Mouse (Mus musculus) CH12.LX (cell line): ENCODE results near the gene Hnrnpa2b1. TPM values are rescaled to one million over a fixed set of nuclear protein-coding genes. Genes with fewer than 3 reads are reported as not detected.

Source experiments
- DNase-seq: peaks from one replicate; pipeline ENCODE4 v3.0.0-alpha.2; 2013; ENCODE audit errors: extremely low read depth
- H3K27ac ChIP-seq: 2 replicates; pipeline ENCODE4 v1.5.1; 2012; ENCODE audit warnings: low read depth, mild to moderate bottlenecking, control low read depth, moderate library complexity; ENCODE audit not compliant: insufficient read depth
- H3K27me3 ChIP-seq: replicated peaks from 2 replicates; pipeline ENCODE3; 2012; ENCODE audit warnings: inconsistent platforms
- H3K36me3 ChIP-seq, 2 experiments: replicated peaks in 1 of 2; 2 replicates each; pipeline versions ENCODE3 to v1.6.1; 2012; ENCODE audit warnings: inconsistent platforms in 1 of 2, low read length in 1 of 2, mild to moderate bottlenecking in 1 of 2, mixed read lengths in 1 of 2, moderate library complexity in 1 of 2; ENCODE audit not compliant: control insufficient read depth in 1 of 2, insufficient read depth in 1 of 2
- H3K4me1 ChIP-seq, 2 experiments: 2 replicates each; pipeline ENCODE4 v1.6.1; 2012; ENCODE audit warnings: inconsistent platforms in 1 of 2, moderate library complexity in 1 of 2; ENCODE audit not compliant: insufficient read depth in 2 of 2, control insufficient read depth in 1 of 2
- H3K4me2 ChIP-seq: 2 replicates; pipeline ENCODE4 v1.6.1; 2012; ENCODE audit warnings: low read depth, mild to moderate bottlenecking, control low read depth; ENCODE audit not compliant: poor library complexity, insufficient read depth, severe bottlenecking
- H3K4me3 ChIP-seq, 3 experiments: fragments of 150-350 bp in 1 of 3; sonication (generic) in 1 of 3; replicated peaks in 1 of 3; 2 replicates each; pipeline versions ENCODE3 to v1.5.1; 2011 to 2012; ENCODE audit warnings: low read depth in 2 of 3, low read length in 2 of 3, mild to moderate bottlenecking in 2 of 3, moderate library complexity in 2 of 3, control low read depth in 1 of 3, improper control_type of control experiment in 1 of 3, inconsistent platforms in 1 of 3, mixed read lengths in 1 of 3; ENCODE audit not compliant: poor library complexity in 1 of 3
- H3K79me2 ChIP-seq: replicated peaks from 2 replicates; pipeline ENCODE4 v1.6.1; 2012; ENCODE audit warnings: mild to moderate bottlenecking, moderate library complexity; ENCODE audit not compliant: control insufficient read depth, poor library complexity, insufficient read depth, severe bottlenecking; ENCODE audit errors: extremely low read depth
- H3K9ac ChIP-seq: 2 replicates; pipeline ENCODE4 v1.6.1; 2012; ENCODE audit warnings: low read depth, mild to moderate bottlenecking, control low read depth, moderate library complexity; ENCODE audit not compliant: insufficient read depth
- H3K9me3 ChIP-seq: replicated peaks from 2 replicates; pipeline ENCODE3; 2012; ENCODE audit warnings: low read length, inconsistent platforms, mixed read lengths
- BHLHE40 ChIP-seq: IDR thresholded peaks from 2 replicates; pipeline ENCODE4 v1.6.1; 2011; ENCODE audit warnings: mild to moderate bottlenecking, low read depth, low read length, improper control_type of control experiment
- CHD1 ChIP-seq: IDR thresholded peaks from 2 replicates; pipeline ENCODE4 v1.6.1; 2012; ENCODE audit warnings: low read depth, low read length, improper control_type of control experiment, inconsistent platforms
- CHD2 ChIP-seq: IDR thresholded peaks from 2 replicates; pipeline ENCODE4 v1.6.1; 2011; ENCODE audit warnings: low read length, improper control_type of control experiment
- CTCF ChIP-seq, 2 experiments: IDR thresholded peaks in 1 of 2; conservative IDR thresholded peaks in 1 of 2; 2 replicates each; pipeline ENCODE4 v1.5.1; 2011 to 2012; ENCODE audit warnings: low read depth in 2 of 2, low read length in 2 of 2, improper control_type of control experiment in 1 of 2, inconsistent platforms in 1 of 2, mild to moderate bottlenecking in 1 of 2, moderate library complexity in 1 of 2
- E2F4 ChIP-seq: IDR thresholded peaks from 2 replicates; pipeline ENCODE4 v1.6.1; 2011; ENCODE audit warnings: low read depth, low read length, improper control_type of control experiment; ENCODE audit not compliant: insufficient replicate concordance
- ETS1 ChIP-seq: conservative IDR thresholded peaks from 2 replicates; pipeline ENCODE4 v1.6.1; 2012; ENCODE audit warnings: low read depth, mild to moderate bottlenecking, inconsistent platforms, low read length, improper control_type of control experiment, moderate library complexity
- GABPA ChIP-seq: IDR thresholded peaks from 2 replicates; pipeline ENCODE4 v1.6.1; 2012; ENCODE audit warnings: low read depth, low read length, improper control_type of control experiment, inconsistent platforms; ENCODE audit not compliant: insufficient replicate concordance
- MAX ChIP-seq: IDR thresholded peaks from 2 replicates; pipeline ENCODE4 v1.6.1; 2011; ENCODE audit warnings: low read length, improper control_type of control experiment
- MXI1 ChIP-seq: IDR thresholded peaks from 2 replicates; pipeline ENCODE4 v1.6.1; 2011; ENCODE audit warnings: mild to moderate bottlenecking, low read depth, low read length, improper control_type of control experiment
- MYC ChIP-seq: IDR thresholded peaks from 2 replicates; pipeline ENCODE4 v1.6.1; 2011; ENCODE audit warnings: low read depth, mild to moderate bottlenecking, improper control_type of control experiment, low read length
- PAX5 ChIP-seq: IDR thresholded peaks from 2 replicates; pipeline ENCODE4 v1.6.1; 2012; ENCODE audit warnings: low read length, inconsistent platforms, mixed read lengths
- POLR2A ChIP-seq: IDR thresholded peaks from 2 replicates; pipeline ENCODE4 v1.6.1; 2011; ENCODE audit warnings: low read depth, mild to moderate bottlenecking, improper control_type of control experiment, low read length
- SIN3A ChIP-seq: IDR thresholded peaks from 2 replicates; pipeline ENCODE4 v1.6.1; 2012; ENCODE audit warnings: low read length, improper control_type of control experiment, inconsistent platforms
- SMC3 ChIP-seq: IDR thresholded peaks from 2 replicates; pipeline ENCODE4 v1.6.1; 2011; ENCODE audit warnings: low read depth, low read length, improper control_type of control experiment
- TBP ChIP-seq: conservative IDR thresholded peaks from 2 replicates; pipeline ENCODE4 v1.6.1; 2011; ENCODE audit warnings: low read depth, low read length, improper control_type of control experiment
- TCF12 ChIP-seq: IDR thresholded peaks from 2 replicates; pipeline ENCODE4 v1.6.1; 2014; ENCODE audit warnings: low read depth, mild to moderate bottlenecking, inconsistent platforms, low read length, improper control_type of control experiment
- UBTF ChIP-seq: IDR thresholded peaks from 2 replicates; pipeline ENCODE4 v1.6.1; 2012; ENCODE audit warnings: low read depth, mild to moderate bottlenecking, inconsistent platforms, low read length, improper control_type of control experiment, moderate library complexity
- USF1 ChIP-seq: IDR thresholded peaks from 2 replicates; pipeline ENCODE4 v1.6.1; 2014; ENCODE audit warnings: low read depth, mild to moderate bottlenecking, inconsistent platforms, low read length, improper control_type of control experiment
- USF2 ChIP-seq: conservative IDR thresholded peaks from 2 replicates; pipeline ENCODE4 v1.6.1; 2011; ENCODE audit warnings: low read depth, low read length, improper control_type of control experiment
- ZC3H11A ChIP-seq: IDR thresholded peaks from 2 replicates; pipeline ENCODE4 v1.6.1; 2012; ENCODE audit warnings: low read depth, mild to moderate bottlenecking, inconsistent platforms, low read length, improper control_type of control experiment
- ZMIZ1 ChIP-seq: IDR thresholded peaks from 2 replicates; pipeline ENCODE4 v1.6.1; 2012; ENCODE audit warnings: low read depth, mild to moderate bottlenecking, inconsistent platforms, low read length, improper control_type of control experiment
- ZNF384 ChIP-seq: IDR thresholded peaks from 2 replicates; pipeline ENCODE4 v1.6.1; 2012; ENCODE audit warnings: low read depth, low read length, improper control_type of control experiment, inconsistent platforms
- dilution Hi-C: fragments of 300-500 bp; cut with MboI; formaldehyde crosslinking; loops from 2 replicates; pipeline ENCODE4 v1.14.3; 2020; ENCODE audit warnings: low sequenced_read_pairs; ENCODE audit not compliant: extremely low pct_unique_long_range_greater_than_20kb, extremely low pct_ligation_motif_present
- in situ Hi-C: fragments of 300-500 bp; cut with MboI; formaldehyde crosslinking; loops from 3 replicates; pipeline ENCODE4 v1.14.3; 2019; ENCODE audit warnings: low sequenced_read_pairs, low pct_ligation_motif_present, low pct_unique_long_range_greater_than_20kb, mixed read lengths
- polyA plus RNA-seq: library from polyadenylated mRNA; unstranded; fragments of >175 nt; gene quantifications from 2 replicates; pipeline ENCODE4 v1.2.1, GENCODE M21; 2012; ENCODE audit warnings: low read depth; ENCODE audit not compliant: insufficient read length
- total RNA-seq, 2 experiments: library from RNA; depleted of rRNA; stranded (reverse); fragments of 300-350 nt in 1 of 2; fragments of >200 nt in 1 of 2; gene quantifications; 2 replicates each; pipeline ENCODE4 v1.2.3; 2012 to 2014

The Hnrnpa2b1 gene
- total and polyA plus RNA-seq, 3 experiments, result 500 to 1,854 (median 710) TPM

GRCm38 (mm10) chr6:51470311-51471178 lies 851 bp upstream of the Hnrnpa2b1 start, which contains the start of gene Cbx3:
Cbx3 (plus strand) TSS chr6:51470360.
- Histone ChIP-seq H3K9me3 (no peaks in the 10 kb centered on the region), H3K79me2 (peaks cover 76% of the 10 kb centered on the region), H3K27me3 (no peaks in the 10 kb centered on the region), H3K36me3 (peaks cover 19 to 46% of the 10 kb centered on the region in 2 experiments), H3K4me3 (peak within 1 kb of the TSS; percentile 71 to 99 (median 94)), H3K4me1 (peaks cover 2 to 32% of the 10 kb centered on the region in 2 experiments; a peak in 3 of 4 replicates), H3K9ac (peak within 1 kb of the TSS; percentile 100), H3K27ac (peak within 1 kb of the TSS; percentile 99), H3K4me2 (no peak within 1 kb of the TSS)
- peak; percentile 91 for DNase-seq
- in situ Hi-C loops, result no loop called here
- TF ChIP-seq POLR2A (0 out of 2 replicates have a peak, but pooled peaks have one; percentile 2), E2F4 (no peak), CTCF (conservative IDR thresholded peaks at IDR 0.05 in 1 of 2, IDR thresholded peaks at IDR 0.05 in 1 of 2; ENCODE audit: low read depth in 2 of 2, low read length in 2 of 2) (no peak), SMC3 (no peak), BHLHE40 (no peak), ZC3H11A (no peak)
- dilution Hi-C loops, result no loop called here

- Histone ChIP-seq H3K4me3 (peak overlapping the region; percentile 71 to 96 (median 94)), H3K36me3 (peaks cover 24 to 49% of the 10 kb centered on the region in 2 experiments), H3K9me3 (no peaks in the 10 kb centered on the region), H3K27ac (peak overlapping the region; percentile 97), H3K27me3 (no peaks in the 10 kb centered on the region), H3K9ac (peak overlapping the region; percentile 100), H3K4me1 (peaks cover 2 to 43% of the 10 kb centered on the region in 2 experiments; a peak in 3 of 4 replicates), H3K79me2 (peaks cover 69% of the 10 kb centered on the region), H3K4me2 (no peak overlapping the region)
- no peak for TF ChIP-seq ETS1
- TF ChIP-seq SIN3A, result no peak
- TF ChIP-seq MXI1, result no peak
- TF ChIP-seq USF2, result no peak
- no peak for TF ChIP-seq USF1
- TF ChIP-seq GABPA, result no peak
- TF ChIP-seq UBTF, result no peak
- TF ChIP-seq POLR2A, result no peak
- TF ChIP-seq ZNF384, result no peak
- TF ChIP-seq TBP, result no peak
- no peak for TF ChIP-seq CHD1
- no peak for TF ChIP-seq MYC
- TF ChIP-seq MAX, result no peak
- TF ChIP-seq ZMIZ1, result no peak
- TF ChIP-seq CHD2, result no peak
- TF ChIP-seq CTCF (conservative IDR thresholded peaks at IDR 0.05 in 1 of 2, IDR thresholded peaks at IDR 0.05 in 1 of 2; ENCODE audit: low read depth in 2 of 2, low read length in 2 of 2), result no peak
- TF ChIP-seq PAX5, result no peak
- no peak for TF ChIP-seq TCF12
- in situ Hi-C loops, result no loop called here
- DNase-seq, result peak; percentile 79
- dilution Hi-C loops, result no loop called here
Observed at GRCm38 (mm10) chr6:51468891-51469561, 668 bp downstream of the Hnrnpa2b1 start.
